Mouse (Mus musculus) hindbrain, embryonic 14.5 days (tissue): ENCODE data around the gene Snd1. TPM values are rescaled to one million over a fixed set of nuclear protein-coding genes. Genes with fewer than 3 reads are reported as not detected.

Source experiments
- ATAC-seq: fragments of 200-750 bp; cut with Nextera tagmentation; 2 replicates; pipeline ENCODE4 v1.8.0; 2017; ENCODE audit warnings: moderate number of reproducible peaks, mild to moderate bottlenecking, moderate TSS enrichment, moderate library complexity; ENCODE audit not compliant: low FRiP score
- DNase-seq: peaks from one replicate; pipeline ENCODE4 v3.0.0-alpha.2; 2015; ENCODE audit warnings: low spot score
- H3K27ac ChIP-seq: fragments of 300-500 bp; sonication (generic); 2 replicates; pipeline ENCODE4 v1.5.1; 2014; ENCODE audit warnings: mild to moderate bottlenecking, moderate library complexity
- H3K27me3 ChIP-seq: fragments of 300-500 bp; sonication (generic); 2 replicates; pipeline ENCODE4 v1.6.1; 2014; ENCODE audit warnings: mild to moderate bottlenecking, low read length, mixed read lengths; ENCODE audit not compliant: control insufficient read depth, insufficient read depth
- H3K36me3 ChIP-seq: fragments of 300-500 bp; sonication (generic); replicated peaks from 2 replicates; pipeline ENCODE4 v1.6.1; 2014; ENCODE audit not compliant: control insufficient read depth, insufficient read depth
- H3K4me1 ChIP-seq: fragments of 300-500 bp; sonication (generic); replicated peaks from 2 replicates; pipeline ENCODE4 v1.6.1; 2014; ENCODE audit warnings: antibody characterized with exemption, low read length, mixed read lengths; ENCODE audit not compliant: control insufficient read depth, insufficient read depth
- H3K4me2 ChIP-seq: fragments of 300-500 bp; sonication (generic); replicated peaks from 2 replicates; pipeline ENCODE4 v1.6.1; 2014; ENCODE audit warnings: mild to moderate bottlenecking, moderate library complexity
- H3K4me3 ChIP-seq: fragments of 300-500 bp; sonication (generic); replicated peaks from 2 replicates; pipeline ENCODE4 v1.5.1; 2014; ENCODE audit warnings: mild to moderate bottlenecking, low read length
- H3K9ac ChIP-seq: fragments of 300-500 bp; sonication (generic); 2 replicates; pipeline ENCODE4 v1.6.1; 2014
- H3K9me3 ChIP-seq: fragments of 300-500 bp; sonication (generic); 2 replicates; pipeline ENCODE4 v1.6.1; 2016; ENCODE audit warnings: low read length; ENCODE audit not compliant: control insufficient read depth
- WGBS: fragments of 180-500 bp; shearing (Covaris S2); extraction: QIAGEN DNeasy Blood & Tissue Kit; methylation state at CpG from one replicate; pipeline ENCODE4 v1.1.7; 2014; 5-methylcytosine and 5-hydroxymethylcytosine counted together
- polyA plus RNA-seq: library from polyadenylated mRNA; unstranded; fragments of >200 nt; fragmentation: Nextera tagmentation; extraction: Ambion mirVana; gene quantifications from 2 replicates; pipeline ENCODE4 v1.2.1, GENCODE M21; 2014

The Snd1 gene
- polyA plus RNA-seq, 1 experiment from 2014 or later: 79.1 TPM

GRCm38 (mm10) chr6:28628408-28628807 is 153.5 kb downstream of the Snd1 start:
- no peaks in the 10 kb centered on the region for H3K9me3 ChIP-seq
- 32% methylated on average over 1 of the region's 1 CpGs for WGBS
- no peaks in the 10 kb centered on the region for H3K27me3 ChIP-seq
- ATAC-seq (peak; percentile 61), DNase-seq (no peak)
- H3K4me2 ChIP-seq: no peak overlapping the region
- no peak overlapping the region for H3K4me3 ChIP-seq
- peaks cover 25% of the 10 kb centered on the region for H3K4me1 ChIP-seq
- peak overlapping the region; percentile 12; the same call in 1 of the 2 replicates for H3K27ac ChIP-seq
- H3K36me3 ChIP-seq: no peaks in the 10 kb centered on the region
- H3K9ac ChIP-seq: no peak overlapping the region

- 26% methylated on average over 2 of the region's 2 CpGs for WGBS
- no peak overlapping the region for H3K4me3 ChIP-seq
- no peaks in the 10 kb centered on the region for H3K27me3 ChIP-seq
- no peaks in the 10 kb centered on the region for H3K36me3 ChIP-seq
- DNase-seq (no peak), ATAC-seq (no peak)
- H3K4me1 ChIP-seq: peaks cover 35% of the 10 kb centered on the region
- no peak overlapping the region for H3K9ac ChIP-seq
- H3K4me2 ChIP-seq: no peak overlapping the region
- H3K9me3 ChIP-seq: no peaks in the 10 kb centered on the region
- no peak overlapping the region for H3K27ac ChIP-seq
These were observed 154.9 kb downstream of the Snd1 start for GRCm38 (mm10) chr6:28629866-28630265.

GRCm38 (mm10) chr6:28630926-28631325 is 156.0 kb downstream of the Snd1 start:
- H3K27ac ChIP-seq: no peak overlapping the region
- H3K4me2 ChIP-seq: no peak overlapping the region
- 67% methylated on average over 2 of the region's 2 CpGs for WGBS
- H3K4me3 ChIP-seq: no peak overlapping the region
- H3K36me3 ChIP-seq: no peaks in the 10 kb centered on the region
- H3K27me3 ChIP-seq: no peaks in the 10 kb centered on the region
- ATAC-seq (no peak), DNase-seq (no peak)
- H3K4me1 ChIP-seq: peaks cover 35% of the 10 kb centered on the region
- H3K9ac ChIP-seq: no peak overlapping the region
- no peaks in the 10 kb centered on the region for H3K9me3 ChIP-seq

- H3K4me2 ChIP-seq: no peak overlapping the region
- H3K4me1 ChIP-seq: peaks cover 32% of the 10 kb centered on the region
- ATAC-seq (no peak; the same call in 1 of the 2 replicates), DNase-seq (no peak)
- no peak overlapping the region for H3K27ac ChIP-seq
- no peak overlapping the region for H3K4me3 ChIP-seq
- no peaks in the 10 kb centered on the region for H3K9me3 ChIP-seq
- H3K36me3 ChIP-seq: no peaks in the 10 kb centered on the region
- H3K9ac ChIP-seq: no peak overlapping the region
- WGBS: 16% methylated on average over 2 of the region's 2 CpGs
- no peaks in the 10 kb centered on the region for H3K27me3 ChIP-seq
These were observed 158.2 kb downstream of the Snd1 start for GRCm38 (mm10) chr6:28633120-28633519.

- Histone ChIP-seq H3K27ac (no peak overlapping the region), H3K27me3 (no peaks in the 10 kb centered on the region), H3K4me1 (peaks cover 27% of the 10 kb centered on the region), H3K4me2 (no peak overlapping the region), H3K4me3 (no peak overlapping the region), H3K9ac (no peak overlapping the region), H3K9me3 (no peaks in the 10 kb centered on the region), H3K36me3 (no peaks in the 10 kb centered on the region)
- 44% methylated on average over 3 of the region's 3 CpGs for WGBS
- DNase-seq: no peak
- no peak for ATAC-seq
These were observed 158.7 kb downstream of the Snd1 start for GRCm38 (mm10) chr6:28633656-28634055.

GRCm38 (mm10) chr6:28635092-28635491 is 160.2 kb downstream of the Snd1 start:
- WGBS: 48% methylated on average over 1 of the region's 1 CpGs

GRCm38 (mm10) chr6:28635531-28636348 is 160.8 kb downstream of the Snd1 start:
- H3K4me1 ChIP-seq: peaks cover 18% of the 10 kb centered on the region
- H3K4me3 ChIP-seq: no peak overlapping the region
- no peak for ATAC-seq
- no peaks in the 10 kb centered on the region for H3K27me3 ChIP-seq
- no peak overlapping the region for H3K27ac ChIP-seq
- no peak for DNase-seq
- no peaks in the 10 kb centered on the region for H3K36me3 ChIP-seq
- no peak overlapping the region for H3K4me2 ChIP-seq
- WGBS: 86% methylated on average over 6 of the region's 6 CpGs
- H3K9ac ChIP-seq: no peak overlapping the region
- no peaks in the 10 kb centered on the region for H3K9me3 ChIP-seq

More at GRCm38 (mm10) chr6:28635092-28635491, 160.2 kb downstream of the Snd1 start:
- H3K27me3 ChIP-seq: no peaks in the 10 kb centered on the region
- DNase-seq (no peak), ATAC-seq (no peak)
- no peak overlapping the region for H3K27ac ChIP-seq
- peaks cover 18% of the 10 kb centered on the region for H3K4me1 ChIP-seq
- H3K4me3 ChIP-seq: no peak overlapping the region
- H3K36me3 ChIP-seq: no peaks in the 10 kb centered on the region
- no peak overlapping the region for H3K4me2 ChIP-seq
- H3K9ac ChIP-seq: no peak overlapping the region
- no peaks in the 10 kb centered on the region for H3K9me3 ChIP-seq

- Histone ChIP-seq H3K36me3 (no peaks in the 10 kb centered on the region), H3K4me1 (peaks cover 5% of the 10 kb centered on the region), H3K27me3 (no peaks in the 10 kb centered on the region), H3K4me2 (no peak overlapping the region), H3K27ac (no peak overlapping the region), H3K4me3 (no peak overlapping the region), H3K9ac (no peak overlapping the region), H3K9me3 (no peaks in the 10 kb centered on the region)
- 91% methylated on average over 5 of the region's 5 CpGs for WGBS
- DNase-seq: no peak
- no peak for ATAC-seq
These were observed 165.1 kb downstream of the Snd1 start for GRCm38 (mm10) chr6:28640088-28640487.

- Histone ChIP-seq H3K36me3 (no peaks in the 10 kb centered on the region), H3K9me3 (no peaks in the 10 kb centered on the region), H3K4me1 (peaks cover 5% of the 10 kb centered on the region), H3K4me2 (no peak overlapping the region), H3K27me3 (no peaks in the 10 kb centered on the region), H3K4me3 (no peak overlapping the region), H3K27ac (no peak overlapping the region), H3K9ac (no peak overlapping the region)
- no peak for DNase-seq
- 45% methylated on average over 2 of the region's 2 CpGs for WGBS
- peak; percentile 34; the same call in 1 of the 2 replicates for ATAC-seq
These were observed 168.0 kb downstream of the Snd1 start for GRCm38 (mm10) chr6:28642909-28643308.
